Mouse (Mus musculus): ENCODE results near the gene Ccin.

Gene Ccin

DNA sequence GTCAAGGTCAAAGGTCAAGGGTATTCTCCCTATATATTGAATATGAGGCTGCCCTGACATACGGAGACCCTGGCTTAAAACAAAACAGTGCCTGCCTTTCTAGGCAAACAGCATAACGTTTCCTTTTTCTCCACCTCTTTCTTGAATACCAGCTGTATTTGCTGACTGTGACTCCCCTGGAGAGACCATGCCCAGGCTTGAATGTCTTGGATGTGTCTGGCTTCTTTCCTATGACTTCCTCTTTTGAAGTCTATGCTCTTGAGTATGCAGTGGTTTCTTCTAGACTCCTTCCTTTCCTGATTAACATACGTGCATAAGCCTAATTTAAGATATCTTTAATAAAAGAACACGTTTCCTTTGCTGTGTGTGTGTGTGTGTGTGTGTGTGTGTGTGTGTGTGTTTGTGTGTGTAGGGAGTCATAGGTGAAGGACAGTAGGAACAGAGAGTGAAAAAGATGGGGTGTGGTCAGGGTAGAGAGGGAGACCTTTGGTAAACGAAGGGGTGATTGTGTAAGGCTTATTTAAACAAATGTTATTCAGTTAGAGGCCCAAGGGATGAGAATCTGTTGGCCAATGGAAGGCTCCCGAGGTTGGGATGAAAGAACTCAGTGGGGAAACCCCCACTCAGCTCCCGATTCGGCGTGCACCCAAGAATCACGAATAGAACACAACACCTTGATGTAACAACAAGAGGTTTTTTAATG, 8.2 kb upstream of the Ccin start:
- no peak for DNase-seq (ENCODE audit: low read depth, low spot score)

DNA sequence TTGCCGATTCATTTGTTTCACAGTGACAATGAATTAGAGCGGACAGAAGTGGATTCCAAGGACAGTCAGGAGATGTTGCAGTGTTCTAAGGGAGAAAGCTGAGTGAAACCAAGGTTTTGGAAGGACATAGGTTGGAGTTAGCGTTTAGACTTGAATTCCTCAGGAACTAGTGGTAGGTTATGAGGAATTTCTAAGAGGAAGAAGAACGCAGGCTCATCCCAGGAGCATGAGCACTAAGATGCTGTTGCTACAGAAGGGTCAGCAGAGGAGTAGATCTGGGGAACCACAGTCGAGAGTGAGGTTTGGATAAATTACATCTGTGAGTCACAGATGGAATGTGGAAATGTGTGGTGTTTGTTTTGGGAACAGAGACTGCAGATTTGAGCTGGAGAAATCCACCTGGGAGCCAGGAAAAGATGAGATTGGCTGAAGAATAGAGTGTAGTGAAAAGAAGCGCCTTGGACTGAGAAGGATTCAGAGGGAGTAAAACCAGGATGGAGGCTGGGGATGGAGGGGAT, 7.0 kb upstream of the Ccin start:
- DNase-seq (ENCODE audit: low read depth, low spot score) = no peak

DNA sequence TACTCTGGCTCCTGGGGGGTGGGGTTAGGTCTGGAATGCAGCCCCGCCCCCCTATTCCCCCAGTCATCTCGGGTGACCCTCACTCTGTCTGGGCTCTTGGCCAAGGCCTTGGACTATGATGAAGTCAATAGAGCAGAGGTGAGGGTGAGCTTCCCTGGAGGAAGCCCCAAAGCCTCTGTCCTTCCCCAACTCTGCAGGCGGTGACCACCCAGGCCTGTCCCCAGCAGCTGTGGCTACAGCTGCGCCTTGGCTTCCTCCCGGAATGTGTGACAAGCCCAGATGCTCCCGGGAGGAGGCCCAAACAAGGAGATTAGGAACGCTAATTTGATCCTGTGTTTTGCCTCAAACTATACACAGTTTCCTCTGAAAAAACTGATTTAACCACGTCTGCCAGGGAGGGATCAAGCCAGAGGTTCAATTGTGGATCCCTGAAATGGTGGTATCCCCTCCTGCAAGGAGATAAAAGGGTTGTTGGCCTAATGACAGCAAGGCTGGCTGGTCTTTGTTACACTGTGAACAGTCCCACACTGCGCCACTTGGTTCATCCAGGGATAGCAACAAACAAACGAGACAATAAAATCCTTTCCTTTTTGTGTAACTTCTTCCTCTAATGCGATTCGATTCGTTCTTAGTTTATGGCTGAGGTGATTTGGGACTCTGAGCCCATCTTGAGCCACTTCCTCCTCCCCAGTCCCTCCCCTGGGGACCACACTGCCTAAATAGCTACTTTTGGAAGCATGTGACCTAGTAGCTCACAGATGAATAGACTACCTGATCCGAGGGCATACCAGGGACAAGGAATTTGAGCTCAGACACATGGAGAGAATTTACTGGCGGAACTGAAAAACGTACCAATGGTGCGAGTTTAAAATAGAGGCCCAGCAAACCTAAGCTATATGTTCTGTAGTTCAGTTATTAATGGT, 4.5 kb upstream of the Ccin start:
- DNase-seq (ENCODE audit: low read depth, low spot score) = no peak

DNA sequence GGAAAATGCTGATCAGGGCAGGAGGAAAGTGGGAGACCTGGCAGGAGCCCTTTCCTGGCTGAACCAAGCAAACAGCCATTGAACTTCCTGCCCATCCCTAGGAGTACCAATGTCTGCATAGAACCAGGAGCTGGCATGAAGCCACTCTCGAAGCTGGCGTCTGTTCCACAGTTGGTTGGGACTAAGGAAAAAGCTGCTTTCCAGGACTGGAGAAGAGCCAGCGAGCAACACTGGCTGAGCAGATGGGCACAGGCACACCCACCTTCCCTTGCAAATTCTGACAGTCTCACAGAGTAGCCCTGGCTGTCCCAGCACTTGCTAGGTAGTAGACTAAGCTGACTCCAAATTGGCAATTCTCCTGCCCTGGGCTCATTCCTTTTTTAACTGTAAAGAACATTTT, 3.5 kb upstream of the Ccin start:
- DNase-seq (ENCODE audit: low read depth, low spot score) = no peak

DNA sequence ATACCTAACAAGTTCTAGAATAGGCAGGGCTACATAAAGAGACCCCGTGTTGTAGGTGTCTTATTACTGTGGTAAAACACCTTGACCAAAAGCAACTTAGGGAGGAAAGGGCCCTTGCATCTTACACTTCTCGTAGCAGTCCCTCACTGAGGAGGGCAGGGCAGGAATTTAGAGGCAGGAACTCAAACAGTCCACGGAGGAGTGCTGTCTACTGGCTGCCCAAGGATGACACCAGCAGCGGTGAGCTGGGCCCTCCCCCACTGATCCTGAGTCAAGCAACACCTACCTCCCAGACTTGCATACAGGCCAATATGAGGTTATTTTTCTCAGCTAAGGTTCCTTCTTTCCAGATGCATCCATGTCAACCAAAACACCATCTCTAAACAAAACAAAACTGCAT, 3.0 kb upstream of the Ccin start:
- DNase-seq (ENCODE audit: low read depth, low spot score) = no peak

DNA sequence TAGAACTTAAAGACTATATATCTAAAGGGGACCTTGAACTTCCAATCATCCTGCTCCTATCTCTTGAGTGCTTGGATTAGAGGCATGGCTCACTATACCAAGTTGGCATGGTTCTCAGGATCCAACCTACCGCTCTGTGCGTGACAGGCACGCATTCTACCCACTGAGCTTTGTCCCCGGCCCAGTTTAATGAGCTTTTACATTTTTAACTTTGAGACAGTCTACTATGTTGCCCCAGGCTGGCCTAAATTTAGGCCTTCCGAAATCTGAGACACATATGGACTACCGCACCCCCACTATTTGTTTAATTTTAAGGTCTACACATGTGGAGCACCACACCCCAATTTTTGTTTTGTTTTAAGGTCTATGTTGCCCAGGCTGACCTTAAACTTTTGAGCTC, 2.4 kb upstream of the Ccin start:
- DNase-seq (ENCODE audit: low read depth, low spot score) = no peak

DNA sequence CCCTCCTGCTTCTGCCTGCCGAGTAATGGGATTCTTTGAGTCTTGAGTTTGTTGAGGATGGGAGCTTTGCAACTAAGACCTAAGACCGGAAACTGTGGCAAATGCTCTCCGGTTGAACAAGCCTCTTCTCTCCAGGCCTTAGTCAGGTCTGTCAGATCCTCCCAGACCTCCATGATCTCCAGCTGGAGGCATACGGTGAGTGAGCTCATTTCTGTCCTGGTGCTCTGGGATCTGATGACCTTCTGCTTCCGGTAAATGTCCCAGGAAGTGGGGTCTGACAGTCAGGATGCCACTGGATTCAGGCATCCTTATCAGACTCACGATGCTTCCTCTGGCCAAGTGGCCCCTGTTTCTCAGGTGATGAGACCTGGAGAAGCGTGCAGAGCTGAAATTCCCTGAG, 2.0 kb upstream of the Ccin start:
- DNase-seq (ENCODE audit: low read depth, low spot score) = no peak

DNA sequence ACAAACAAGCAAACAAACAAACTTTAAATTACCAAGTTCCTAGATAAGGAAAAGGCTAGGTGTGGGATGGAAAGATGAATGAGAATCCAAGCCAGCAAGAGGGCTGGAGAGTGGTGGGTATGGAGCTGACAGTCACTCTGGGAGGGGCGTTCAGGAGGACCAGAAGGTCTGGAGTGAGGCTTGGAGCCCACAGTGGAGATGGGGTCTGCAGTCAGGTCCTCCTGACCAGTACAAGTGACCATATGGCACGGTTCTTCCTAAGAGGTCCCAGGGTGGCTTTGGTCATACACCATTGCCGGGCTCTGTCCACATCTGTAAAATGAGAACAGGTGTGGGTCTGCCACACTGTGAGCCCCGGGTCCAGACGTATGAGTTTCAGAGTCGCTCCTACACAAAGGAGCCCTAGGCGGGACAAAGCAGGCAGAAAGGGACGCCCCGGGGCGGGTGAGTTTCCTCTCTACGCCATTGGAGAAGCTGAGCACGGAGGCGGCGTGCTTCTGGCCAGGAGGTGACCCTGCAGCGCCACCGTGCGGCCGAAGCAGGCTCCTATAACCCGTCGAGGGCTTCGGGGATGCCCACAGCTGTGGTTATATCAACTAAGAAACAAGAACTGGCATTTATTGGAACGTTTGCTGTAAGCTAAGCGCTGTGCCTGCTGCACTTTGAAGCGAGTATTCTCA, 1.1 kb upstream of the Ccin start:
- peak; percentile 97 for DNase-seq (ENCODE audit: low read depth, low spot score)

DNA sequence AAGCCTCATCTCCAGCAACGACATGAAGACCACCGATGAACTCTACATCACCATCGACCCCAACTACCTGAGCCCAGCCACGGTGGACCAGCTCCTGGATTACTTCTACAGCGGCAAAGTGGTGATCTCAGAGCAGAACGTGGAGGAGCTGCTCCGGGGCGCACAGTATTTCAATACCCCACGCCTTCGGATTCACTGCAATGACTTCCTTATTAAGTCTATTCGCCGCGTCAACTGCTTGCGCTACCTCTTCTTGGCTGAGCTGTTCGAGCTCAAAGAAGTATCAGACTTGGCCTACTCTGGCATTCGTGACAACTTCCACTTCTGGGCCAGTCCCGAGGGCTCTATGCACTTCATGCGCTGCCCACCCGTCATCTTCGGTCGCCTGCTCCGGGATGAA, 473 bp downstream of the Ccin start:
- no peak for DNase-seq (ENCODE audit: low read depth, low spot score)

DNA sequence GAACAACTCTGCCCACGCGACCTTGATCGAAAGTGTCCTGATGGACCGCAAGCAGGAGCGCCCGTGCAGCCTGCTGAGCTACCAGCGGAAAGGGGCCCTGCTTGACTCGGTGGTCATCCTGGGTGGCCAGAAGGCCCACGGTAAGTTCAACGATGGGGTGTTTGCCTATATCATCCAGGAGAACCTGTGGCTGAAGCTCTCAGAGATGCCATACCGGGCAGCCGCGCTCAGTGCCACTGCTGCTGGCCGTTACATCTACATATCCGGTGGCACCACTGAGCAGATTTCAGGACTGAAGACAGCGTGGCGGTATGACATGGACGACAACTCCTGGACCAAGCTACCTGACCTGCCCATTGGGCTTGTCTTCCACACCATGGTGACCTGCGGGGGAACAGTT, 1.0 kb downstream of the Ccin start:
- no peak for DNase-seq (ENCODE audit: low read depth, low spot score)

DNA sequence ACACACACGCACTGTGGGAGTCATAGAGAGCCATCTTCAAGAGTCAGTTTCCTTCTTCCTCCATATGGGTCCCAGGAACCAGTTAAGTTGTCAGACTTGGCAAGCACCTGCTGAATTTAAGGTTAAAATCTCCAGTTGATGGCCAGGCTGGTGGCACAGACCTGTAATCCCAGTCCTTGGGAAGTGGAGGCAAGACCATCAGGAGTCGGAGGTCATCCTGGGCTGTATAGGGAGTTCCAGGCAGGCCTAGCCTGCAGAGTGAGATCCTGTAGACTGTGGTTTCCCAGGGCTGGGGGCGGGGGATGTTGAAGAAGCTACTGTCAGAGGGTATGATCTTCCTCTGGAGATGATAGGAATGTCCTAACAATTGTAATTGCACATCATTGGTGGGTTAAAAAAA, 5.7 kb downstream of the Ccin start:
- DNase-seq (ENCODE audit: low read depth, low spot score) = no peak

DNA sequence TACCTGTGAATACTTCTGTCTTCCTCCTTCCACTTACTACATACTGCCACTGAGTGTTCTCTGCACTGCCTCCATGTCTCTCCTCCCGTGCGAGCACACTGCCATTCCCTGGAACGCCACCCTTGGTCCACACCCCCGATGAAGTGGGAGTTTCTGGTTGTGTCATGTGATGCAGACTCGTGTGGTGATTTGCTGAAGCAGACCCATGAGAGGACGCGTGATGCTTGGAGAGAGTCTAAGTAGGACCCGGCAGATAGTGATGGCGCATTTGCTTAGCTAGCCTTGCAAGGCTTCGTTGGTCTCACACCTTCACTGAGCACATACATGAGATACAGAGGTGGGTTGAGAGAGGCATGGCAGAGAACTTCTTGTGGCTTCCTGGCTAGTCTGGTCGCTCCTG, 9.8 kb downstream of the Ccin start:
- no peak for DNase-seq (ENCODE audit: low read depth, low spot score)

DNA sequence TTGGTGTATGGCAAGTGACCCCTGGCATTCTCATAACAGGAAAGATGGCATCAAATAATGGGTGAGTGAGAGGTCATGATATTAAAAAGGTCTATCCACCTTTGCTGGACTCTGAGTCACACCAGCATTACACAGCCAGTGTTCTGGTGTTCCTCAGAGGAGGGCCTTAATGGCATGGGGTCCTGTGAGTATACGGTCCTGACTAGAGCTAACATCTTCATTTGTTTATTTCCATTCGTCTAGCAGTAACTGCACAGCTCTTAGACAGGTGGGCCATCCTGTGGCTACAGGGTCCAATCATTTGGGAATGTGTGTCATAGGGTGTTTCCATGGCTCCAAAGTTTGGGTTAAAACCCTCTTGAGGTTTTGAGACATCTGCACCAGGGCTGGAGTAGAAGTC, 11.1 kb downstream of the Ccin start:
- DNase-seq (ENCODE audit: low read depth, low spot score) = no peak

DNA sequence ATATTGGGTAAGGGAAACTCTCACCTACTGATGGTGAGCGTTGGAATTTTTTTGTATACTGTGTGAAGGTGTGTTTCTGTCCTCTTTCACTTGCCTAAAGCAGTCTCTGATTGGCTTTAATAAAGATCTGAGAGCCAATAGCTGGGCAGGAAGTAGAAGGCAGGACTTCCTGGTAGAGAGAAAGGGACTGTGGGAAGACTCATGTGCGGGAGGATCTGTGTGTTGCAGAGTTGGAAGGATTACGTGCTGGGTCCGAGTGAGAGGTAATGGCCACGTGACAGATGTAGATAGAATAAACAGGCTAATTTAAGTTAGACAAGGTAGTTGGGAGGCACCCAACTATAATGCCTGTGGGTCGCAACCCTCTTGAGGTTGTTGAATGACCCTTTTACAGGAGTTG, 20.3 kb downstream of the Ccin start:
- no peak for DNase-seq (ENCODE audit: low read depth, low spot score)

DNA sequence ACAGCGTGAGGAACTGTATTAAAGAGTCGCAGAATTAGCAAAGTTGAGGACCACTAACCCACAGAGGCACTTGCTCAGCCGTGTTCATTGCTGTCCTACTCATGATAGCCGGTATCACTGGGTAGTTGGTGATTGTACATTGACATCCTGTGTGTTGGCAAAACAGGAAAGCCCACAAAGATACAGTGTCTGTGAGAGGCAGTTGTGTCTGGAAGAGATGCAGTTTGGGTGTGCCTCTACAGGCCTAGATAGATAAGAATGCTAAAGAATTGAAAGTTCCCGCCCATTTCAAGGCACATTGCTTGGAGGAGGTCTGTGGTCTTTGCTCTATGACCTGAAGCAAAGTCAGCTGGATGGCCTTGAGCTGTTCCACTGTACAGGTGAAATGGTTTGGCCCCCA, 20.8 kb downstream of the Ccin start, which contains the start of gene Clta:
Gene Clta (plus strand): TSS at position 327 of the 400 bp plus-strand sequence.
- DNase-seq (ENCODE audit: low read depth, low spot score) = no peak

DNA sequence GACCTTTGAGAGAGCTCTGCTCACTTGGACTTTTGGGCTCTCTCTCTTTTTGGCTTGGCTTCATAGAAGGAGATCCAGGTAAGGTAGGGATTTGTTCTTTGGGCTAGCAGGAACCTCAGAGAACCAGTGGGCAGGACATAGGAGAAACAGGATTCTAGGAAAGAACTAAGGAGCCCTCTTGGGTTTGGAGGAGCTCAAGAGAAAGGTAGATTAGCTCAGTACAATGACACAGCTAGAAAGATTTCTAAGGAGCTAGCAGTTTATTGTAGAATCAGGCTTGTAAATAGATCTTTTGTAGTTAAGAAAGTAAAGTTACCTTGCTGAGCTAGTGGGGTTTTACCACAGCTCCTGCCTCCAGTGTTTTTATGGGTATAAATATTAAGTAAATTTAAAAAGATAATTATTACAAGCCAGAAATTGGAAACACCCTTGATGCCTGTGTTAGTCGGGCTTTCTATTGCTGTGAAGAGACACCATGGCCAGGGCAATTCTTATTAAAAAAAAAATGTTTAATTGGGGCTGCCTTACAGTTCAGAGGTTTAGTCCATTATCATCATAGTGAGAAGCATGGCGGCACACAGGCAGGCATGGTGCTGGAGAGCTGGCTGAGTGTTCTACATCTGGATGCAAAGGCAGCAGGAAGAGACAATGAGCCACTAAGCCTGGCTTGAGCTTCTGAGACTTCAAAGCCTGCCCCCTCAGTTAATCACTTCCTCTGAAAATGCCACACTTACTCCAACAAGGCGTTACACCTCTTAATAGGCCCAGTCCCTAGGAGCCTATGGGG, 21.5 kb downstream of the Ccin start:
- DNase-seq (ENCODE audit: low read depth, low spot score) = no peak

DNA sequence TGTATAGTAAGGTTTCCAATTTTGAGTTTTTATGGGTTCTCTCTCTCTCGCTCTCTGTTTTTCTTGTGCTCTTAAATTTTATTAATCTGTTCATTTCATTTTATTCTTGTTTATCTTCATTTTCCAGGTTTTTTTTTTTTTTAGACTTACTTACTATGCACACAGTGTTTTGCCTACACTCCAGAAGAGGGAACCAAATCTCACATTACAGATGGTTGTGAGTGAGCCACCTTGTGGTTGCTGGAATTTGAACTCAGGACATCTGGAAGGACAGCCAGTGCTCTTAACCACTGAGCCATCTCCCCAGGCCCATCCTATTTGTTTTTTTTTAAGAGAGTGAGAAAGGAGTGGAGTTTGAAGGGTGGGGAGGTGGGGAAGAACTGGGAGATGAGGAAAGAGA, 26.9 kb downstream of the Ccin start:
- DNase-seq (ENCODE audit: low read depth, low spot score) = peak; percentile 50

DNA sequence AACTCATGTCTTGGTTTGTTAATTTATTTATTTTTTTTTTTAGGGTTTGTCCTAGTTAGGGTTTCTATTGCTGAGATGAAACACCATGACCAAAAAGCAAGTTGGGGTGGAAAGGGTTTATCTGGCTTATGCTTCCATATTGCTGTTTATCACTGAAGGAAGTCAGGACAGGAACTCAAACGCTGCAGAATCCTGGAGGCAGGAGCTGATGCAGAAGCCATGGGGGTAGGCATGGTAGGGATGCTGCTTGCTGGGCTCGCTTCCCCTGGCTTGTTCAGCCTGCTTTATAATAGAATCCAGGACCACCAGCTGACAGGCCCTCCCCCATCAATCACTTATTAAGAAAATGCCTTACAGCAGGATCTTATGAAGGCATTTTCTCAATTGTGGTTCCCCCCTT, 27.6 kb downstream of the Ccin start:
- no peak for DNase-seq (ENCODE audit: low read depth, low spot score)

DNA sequence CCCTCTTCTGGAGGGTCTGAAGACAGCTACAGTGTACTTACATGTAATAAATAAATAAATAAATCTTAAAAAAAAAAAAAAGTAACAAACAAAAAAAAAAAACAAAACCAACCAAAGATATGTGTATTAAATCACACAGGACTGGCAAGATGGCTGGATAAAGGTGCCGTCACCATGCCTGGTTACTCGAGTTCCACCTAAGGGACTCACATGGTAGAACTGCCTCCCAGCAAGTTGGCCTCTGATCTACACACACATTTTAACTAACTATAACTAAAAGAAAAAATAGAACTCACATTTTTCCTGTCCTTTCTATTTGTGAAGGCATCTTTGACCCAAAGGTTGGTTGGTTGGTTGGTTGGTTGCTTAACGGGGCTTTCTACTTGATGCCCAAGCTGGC, 28.5 kb downstream of the Ccin start:
- peak; percentile 34 for DNase-seq (ENCODE audit: low read depth, low spot score)

DNA sequence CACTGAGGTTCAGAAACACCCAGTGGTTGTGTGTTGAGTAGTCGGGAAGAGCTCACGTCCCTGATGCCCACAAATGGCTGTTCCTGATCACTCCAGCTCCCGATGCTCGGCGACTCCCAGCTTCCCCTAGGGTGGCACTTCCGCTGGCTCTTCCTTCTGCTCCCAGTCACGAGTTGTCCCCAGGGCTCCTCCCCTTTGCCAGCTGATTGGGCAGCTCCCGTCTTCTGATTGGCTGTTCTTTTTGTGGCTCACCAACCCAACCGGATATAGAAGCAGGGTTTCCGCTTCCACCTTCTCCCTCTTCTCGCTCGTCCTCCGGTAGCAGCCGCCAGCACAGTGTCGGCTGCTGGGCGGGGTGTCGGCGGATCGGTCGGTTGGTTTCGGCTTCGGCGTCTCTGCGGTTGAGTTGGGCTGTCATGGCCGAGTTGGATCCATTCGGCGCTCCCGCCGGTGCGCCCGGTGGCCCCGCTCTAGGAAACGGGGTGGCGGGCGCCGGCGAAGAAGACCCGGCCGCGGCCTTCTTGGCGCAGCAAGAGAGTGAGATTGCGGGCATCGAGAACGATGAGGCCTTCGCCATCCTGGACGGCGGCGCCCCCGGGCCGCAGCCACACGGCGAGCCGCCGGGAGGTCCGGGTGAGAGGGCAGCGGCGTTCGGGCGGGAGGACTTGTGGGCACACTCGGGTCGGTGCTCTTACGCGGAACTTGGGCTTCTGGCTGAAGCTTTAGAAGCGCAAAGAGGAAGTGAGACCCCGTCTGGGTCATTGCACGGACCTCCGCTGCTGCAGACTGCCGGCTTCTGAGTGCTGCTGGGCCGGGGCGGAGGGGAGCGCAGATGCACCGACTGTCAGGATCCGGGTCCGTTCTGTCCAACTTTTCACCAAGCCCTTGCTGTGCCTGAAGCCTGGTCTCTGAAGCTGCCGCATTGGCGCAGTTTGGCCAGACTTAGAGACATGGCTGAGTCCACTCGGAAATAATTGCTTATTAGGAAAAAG, 29.4 kb downstream of the Ccin start:
- peak; percentile 94 for DNase-seq (ENCODE audit: low read depth, low spot score)

All from CD4-positive, CD25-positive, alpha-beta regulatory T cell, adult 2 months (primary cell).